Mouse (Mus musculus): ENCODE results near the gene Mid1. TPM values are rescaled to one million over a fixed set of nuclear protein-coding genes. Genes with fewer than 3 reads are reported as not detected.

The Mid1 gene
- total and polyA plus RNA-seq, 2 experiments: 1.7 to 2.5 TPM

DNA sequence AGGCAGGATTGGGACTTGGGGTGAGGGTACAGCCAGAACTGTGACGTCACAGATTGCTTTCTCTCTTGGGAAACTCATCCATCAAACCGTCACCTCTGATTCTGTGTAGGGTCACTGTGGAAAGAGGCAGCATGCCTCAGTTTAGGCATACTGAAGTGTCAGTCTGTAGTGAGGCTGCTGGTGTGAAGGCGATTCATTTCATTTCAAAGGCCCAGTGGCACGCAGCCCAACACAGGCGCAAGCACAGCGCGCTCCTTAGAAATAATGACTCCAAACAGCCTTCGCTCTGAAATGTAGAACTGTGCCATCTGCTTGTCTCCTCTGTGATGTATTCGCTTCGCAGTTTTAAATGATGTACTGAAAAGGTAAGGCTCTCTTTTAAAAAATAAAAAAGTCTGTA, 141.9 kb downstream of the Mid1 start:
- TF ChIP-seq CTCF (IDR thresholded peaks at IDR 0.05; ENCODE audit: low read depth, low read length): no peak
- no peak for TF ChIP-seq POLR2A (IDR thresholded peaks at IDR 0.05; ENCODE audit: extremely low read depth, insufficient read depth, low read length)
- Histone ChIP-seq H3K4me1 (ENCODE audit: control insufficient read depth, insufficient read depth, low read length) (no peaks in the 10 kb centered on the region), H3K9ac (ENCODE audit: low read depth, low read length) (no peak overlapping the region), H3K4me3 (ENCODE audit: insufficient read depth, low read depth, low read length) (no peak overlapping the region), H3K27me3 (ENCODE audit: control insufficient read depth, insufficient read depth, low read length) (no peaks in the 10 kb centered on the region), H3K36me3 (ENCODE audit: control insufficient read depth, insufficient read depth, low read length) (no peaks in the 10 kb centered on the region), H3K27ac (replicated peaks; ENCODE audit: insufficient read depth, low read depth, low read length) (no peak overlapping the region), H3K79me2 (ENCODE audit: control insufficient read depth, insufficient read depth, low read length) (no peaks in the 10 kb centered on the region)
- 85% methylated on average over 10 of the region's 10 CpGs for WGBS
- no peak for DNase-seq (ENCODE audit: extremely low read depth, low read depth, low spot score)

DNA sequence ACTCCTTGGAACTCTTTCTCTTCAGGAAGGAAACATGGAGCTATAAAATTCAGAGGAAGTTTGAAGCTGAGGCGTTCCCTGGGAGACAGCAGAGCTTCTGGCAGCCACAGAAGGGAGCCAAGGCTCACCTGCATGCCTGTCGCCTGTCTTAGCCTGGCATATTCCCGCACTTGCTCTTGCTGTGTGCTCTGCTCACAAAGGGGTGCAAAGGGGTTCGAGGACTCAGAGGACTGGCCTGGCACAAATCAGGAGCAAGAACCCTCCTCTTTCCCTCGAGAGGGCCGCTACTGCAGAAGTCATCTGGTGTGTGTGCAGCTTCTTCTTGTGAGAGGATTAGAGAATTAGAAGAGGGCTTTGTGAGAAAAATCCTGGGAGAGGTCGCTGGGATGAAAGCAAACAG, 142.7 kb downstream of the Mid1 start:
- TF ChIP-seq CTCF (IDR thresholded peaks at IDR 0.05; ENCODE audit: low read depth, low read length) (no peak), POLR2A (IDR thresholded peaks at IDR 0.05; ENCODE audit: extremely low read depth, insufficient read depth, low read length) (no peak)
- H3K4me3 ChIP-seq (ENCODE audit: insufficient read depth, low read depth, low read length): no peak overlapping the region
- H3K36me3 ChIP-seq (ENCODE audit: control insufficient read depth, insufficient read depth, low read length): no peaks in the 10 kb centered on the region
- DNase-seq (ENCODE audit: extremely low read depth, low read depth, low spot score): no peak
- no peak overlapping the region for H3K27ac ChIP-seq (replicated peaks; ENCODE audit: insufficient read depth, low read depth, low read length)
- H3K79me2 ChIP-seq (ENCODE audit: control insufficient read depth, insufficient read depth, low read length): no peaks in the 10 kb centered on the region
- H3K9ac ChIP-seq (ENCODE audit: low read depth, low read length): no peak overlapping the region
- no peaks in the 10 kb centered on the region for H3K4me1 ChIP-seq (ENCODE audit: control insufficient read depth, insufficient read depth, low read length)
- no peaks in the 10 kb centered on the region for H3K27me3 ChIP-seq (ENCODE audit: control insufficient read depth, insufficient read depth, low read length)
- 66% methylated on average over 7 of the region's 7 CpGs for WGBS

DNA sequence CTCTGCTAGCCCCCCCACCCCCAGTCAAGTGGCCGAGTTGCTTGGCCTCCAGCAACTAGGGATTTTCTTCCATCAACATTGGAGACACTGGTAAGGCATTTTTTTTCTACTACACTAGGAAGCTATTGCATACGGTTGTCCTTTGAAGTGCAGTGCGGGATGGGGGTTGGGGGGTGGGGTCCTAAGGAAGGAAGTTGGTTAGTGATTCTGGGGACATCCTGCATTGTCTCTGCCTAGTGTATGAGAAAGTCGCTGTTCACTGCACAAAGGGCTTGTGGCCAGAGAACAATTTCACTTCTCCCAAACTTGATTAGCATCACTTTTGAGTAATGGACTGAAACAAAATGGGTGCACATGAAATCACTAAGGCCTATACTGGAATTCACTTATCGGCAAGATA, 143.1 kb downstream of the Mid1 start:
- 65% methylated on average over 5 of the region's 5 CpGs for WGBS
- Histone ChIP-seq H3K79me2 (ENCODE audit: control insufficient read depth, insufficient read depth, low read length) (no peaks in the 10 kb centered on the region), H3K9ac (ENCODE audit: low read depth, low read length) (no peak overlapping the region), H3K27ac (replicated peaks; ENCODE audit: insufficient read depth, low read depth, low read length) (no peak overlapping the region), H3K27me3 (ENCODE audit: control insufficient read depth, insufficient read depth, low read length) (no peaks in the 10 kb centered on the region), H3K4me1 (ENCODE audit: control insufficient read depth, insufficient read depth, low read length) (no peaks in the 10 kb centered on the region), H3K36me3 (ENCODE audit: control insufficient read depth, insufficient read depth, low read length) (no peaks in the 10 kb centered on the region), H3K4me3 (ENCODE audit: insufficient read depth, low read depth, low read length) (no peak overlapping the region)
- DNase-seq (ENCODE audit: extremely low read depth, low read depth, low spot score): no peak
- no peak for TF ChIP-seq CTCF (IDR thresholded peaks at IDR 0.05; ENCODE audit: low read depth, low read length)

DNA sequence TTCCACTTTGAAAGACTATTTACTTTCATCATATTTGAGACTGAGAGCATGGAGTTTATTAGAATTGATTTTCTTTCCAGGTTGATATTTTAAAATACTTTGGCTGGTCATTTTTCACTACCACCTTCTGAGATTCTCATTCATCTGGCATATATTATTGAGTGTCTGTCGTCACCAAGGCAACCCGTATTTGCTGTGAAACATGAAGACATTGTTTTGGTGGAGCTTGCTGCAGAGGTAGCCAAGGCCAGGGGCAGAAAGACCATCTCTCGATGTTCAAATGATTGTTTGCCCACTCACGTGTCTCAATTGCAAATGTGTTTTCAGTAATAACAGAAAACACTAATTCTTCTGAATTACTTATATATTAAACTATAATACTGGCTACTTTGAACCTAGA, 145.1 kb downstream of the Mid1 start:
- no peak overlapping the region for H3K9ac ChIP-seq (ENCODE audit: low read depth, low read length)
- WGBS: 51% methylated on average over 4 of the region's 4 CpGs
- H3K36me3 ChIP-seq (ENCODE audit: control insufficient read depth, insufficient read depth, low read length): no peaks in the 10 kb centered on the region
- H3K27ac ChIP-seq (replicated peaks; ENCODE audit: insufficient read depth, low read depth, low read length): no peak overlapping the region
- H3K79me2 ChIP-seq (ENCODE audit: control insufficient read depth, insufficient read depth, low read length): no peaks in the 10 kb centered on the region
- TF ChIP-seq CTCF (IDR thresholded peaks at IDR 0.05; ENCODE audit: low read depth, low read length) (no peak), POLR2A (IDR thresholded peaks at IDR 0.05; ENCODE audit: extremely low read depth, insufficient read depth, low read length) (no peak)
- no peaks in the 10 kb centered on the region for H3K4me1 ChIP-seq (ENCODE audit: control insufficient read depth, insufficient read depth, low read length)
- no peak overlapping the region for H3K4me3 ChIP-seq (ENCODE audit: insufficient read depth, low read depth, low read length)
- H3K27me3 ChIP-seq (ENCODE audit: control insufficient read depth, insufficient read depth, low read length): no peaks in the 10 kb centered on the region
- DNase-seq (ENCODE audit: extremely low read depth, low read depth, low spot score): no peak

DNA sequence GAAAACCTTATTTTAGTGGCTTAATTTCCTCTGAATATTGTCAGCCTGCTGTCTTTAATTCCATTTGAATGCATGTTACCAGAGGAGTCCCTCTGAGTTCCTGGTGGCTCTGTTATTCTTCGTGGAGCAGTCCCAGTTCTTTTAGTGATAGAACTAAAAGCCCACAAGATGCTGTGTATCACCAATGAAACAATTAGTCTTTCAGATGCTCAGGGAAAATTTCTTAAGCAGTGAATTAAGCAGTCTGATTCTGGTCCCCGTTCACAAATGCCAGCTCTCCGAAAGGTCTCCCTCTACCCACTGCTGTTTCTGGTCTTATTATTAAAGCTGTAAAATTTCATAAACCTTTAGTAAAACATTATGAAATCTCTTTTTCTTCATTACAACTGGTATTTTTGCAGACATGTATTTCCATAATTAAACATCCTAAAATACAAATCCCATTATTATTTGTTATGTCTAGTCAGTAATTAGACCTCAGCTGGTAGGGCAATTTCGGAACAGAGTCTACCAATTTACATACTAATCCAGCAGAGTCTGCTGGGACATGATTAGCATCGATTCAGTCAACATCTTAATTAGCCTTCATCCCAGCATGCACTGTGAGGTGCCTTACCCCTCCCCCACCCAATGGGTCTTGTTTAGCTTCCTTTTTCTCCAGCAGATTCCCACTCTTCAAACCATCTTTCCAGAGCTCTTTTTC, 153.1 kb downstream of the Mid1 start:
- no peak for TF ChIP-seq POLR2A (IDR thresholded peaks at IDR 0.05; ENCODE audit: extremely low read depth, insufficient read depth, low read length)
- no peak for TF ChIP-seq CTCF (IDR thresholded peaks at IDR 0.05; ENCODE audit: low read depth, low read length)
- Histone ChIP-seq H3K4me3 (ENCODE audit: insufficient read depth, low read depth, low read length) (no peak overlapping the region), H3K4me1 (ENCODE audit: control insufficient read depth, insufficient read depth, low read length) (no peaks in the 10 kb centered on the region), H3K27ac (replicated peaks; ENCODE audit: insufficient read depth, low read depth, low read length) (no peak overlapping the region), H3K27me3 (ENCODE audit: control insufficient read depth, insufficient read depth, low read length) (no peaks in the 10 kb centered on the region), H3K36me3 (ENCODE audit: control insufficient read depth, insufficient read depth, low read length) (no peaks in the 10 kb centered on the region), H3K79me2 (ENCODE audit: control insufficient read depth, insufficient read depth, low read length) (no peaks in the 10 kb centered on the region), H3K9ac (ENCODE audit: low read depth, low read length) (no peak overlapping the region)
- WGBS: 77% methylated on average over 5 of the region's 5 CpGs
- no peak for DNase-seq (ENCODE audit: extremely low read depth, low read depth, low spot score)

DNA sequence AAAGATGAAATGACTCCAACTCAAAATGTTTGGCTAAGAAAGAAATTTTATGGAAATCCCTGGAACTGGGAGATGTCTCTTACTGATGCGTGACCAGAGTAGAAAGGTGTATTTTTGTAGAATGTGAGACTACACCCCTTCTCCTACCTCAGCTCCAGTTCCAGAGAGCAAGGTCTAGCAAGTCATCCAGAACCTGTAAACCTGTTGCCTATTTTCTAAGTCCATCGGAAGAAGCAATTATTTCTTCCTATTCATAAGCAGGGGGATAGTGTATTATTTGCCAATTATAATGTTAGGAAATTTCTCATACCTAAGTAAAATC, 153.6 kb downstream of the Mid1 start:
- Histone ChIP-seq H3K79me2 (ENCODE audit: control insufficient read depth, insufficient read depth, low read length) (no peaks in the 10 kb centered on the region), H3K4me1 (ENCODE audit: control insufficient read depth, insufficient read depth, low read length) (no peaks in the 10 kb centered on the region), H3K27ac (replicated peaks; ENCODE audit: insufficient read depth, low read depth, low read length) (no peak overlapping the region), H3K27me3 (ENCODE audit: control insufficient read depth, insufficient read depth, low read length) (no peaks in the 10 kb centered on the region), H3K9ac (ENCODE audit: low read depth, low read length) (no peak overlapping the region), H3K4me3 (ENCODE audit: insufficient read depth, low read depth, low read length) (no peak overlapping the region), H3K36me3 (ENCODE audit: control insufficient read depth, insufficient read depth, low read length) (no peaks in the 10 kb centered on the region)
- WGBS: 98% methylated on average over 2 of the region's 2 CpGs
- TF ChIP-seq POLR2A (IDR thresholded peaks at IDR 0.05; ENCODE audit: extremely low read depth, insufficient read depth, low read length) (no peak), CTCF (IDR thresholded peaks at IDR 0.05; ENCODE audit: low read depth, low read length) (no peak)
- DNase-seq (ENCODE audit: extremely low read depth, low read depth, low spot score): no peak
